Comparison of ENCODE assay signal across 9 mouse cellular contexts in genomic region chr4:133017597-133018262, GRCm38 (mm10). TPM values are rescaled to one million over a fixed set of nuclear protein-coding genes. Genes with fewer than 3 reads are reported as not detected.
DNase-seq lines count a peak whose midpoint lies in the region; ATAC-seq lines count a peak whose summit lies in the region.
"Had no signal": no experiment of that assay in that cellular context is flagged by ENCODE, and none has a peak within 500 bp of the region (broad histone marks: within the 10 kb centered on the region; RNA-seq: fewer than 3 reads in every experiment).

No protein-coding gene starts in this region.

- H3K27me3 ChIP-seq in kidney, embryonic 14.5 days (ENCODE audit: control insufficient read depth, insufficient read depth, low read length) = no peaks in the 10 kb centered on the region
- no peaks in the 10 kb centered on the region for H3K27me3 ChIP-seq in limb, embryonic 12.5 days

- peaks cover 90% of the 10 kb centered on the region for H3K4me1 ChIP-seq in kidney, embryonic 14.5 days (ENCODE audit: control insufficient read depth, insufficient read depth, low read length)
- peaks cover 98% of the 10 kb centered on the region for H3K4me1 ChIP-seq in limb, embryonic 12.5 days (replicated peaks)

- H3K4me2 ChIP-seq in kidney, embryonic 14.5 days (replicated peaks; ENCODE audit: low read depth, low read length) = no peak overlapping the region; the same call in 1 of the 2 replicates
- peak overlapping the region; percentile 35 for H3K4me2 ChIP-seq in limb, embryonic 12.5 days

- H3K4me3 ChIP-seq in kidney, embryonic 14.5 days (ENCODE audit: low read length) = no peak overlapping the region
- no peak overlapping the region for H3K4me3 ChIP-seq in limb, embryonic 12.5 days (replicated peaks)

- H3K9me3 ChIP-seq in kidney, embryonic 14.5 days (ENCODE audit: control insufficient read depth, low read length) = no peaks in the 10 kb centered on the region
- H3K9me3 ChIP-seq in limb, embryonic 12.5 days = no peaks in the 10 kb centered on the region

- H3K36me3 ChIP-seq in kidney, embryonic 14.5 days (ENCODE audit: control insufficient read depth, insufficient read depth, low read length) = peaks cover 6% of the 10 kb centered on the region; the same call in 1 of the 2 replicates
- H3K36me3 ChIP-seq in limb, embryonic 12.5 days = peaks cover 28% of the 10 kb centered on the region; the same call in 1 of the 2 replicates

- H3K27ac ChIP-seq in kidney, embryonic 14.5 days (ENCODE audit: low read depth, low read length) = no peak overlapping the region
- peak overlapping the region; percentile 13; the same call in 1 of the 2 replicates for H3K27ac ChIP-seq in limb, embryonic 12.5 days

- WGBS in kidney, embryonic 14.5 days = 50% methylated on average over 6 of the region's 6 CpGs
- WGBS in limb, embryonic 12.5 days = 49% methylated on average over 6 of the region's 6 CpGs

- H3K9ac ChIP-seq in kidney, embryonic 14.5 days (ENCODE audit: low read depth, low read length) = peak overlapping the region; percentile 40; the same call in 1 of the 2 replicates
- H3K9ac ChIP-seq in limb, embryonic 12.5 days (replicated peaks) = peak overlapping the region; percentile 42; the same call in 1 of the 2 replicates

- ATAC-seq in kidney, embryonic 14.5 days (ENCODE audit: low FRiP score, low TSS enrichment) = no peak
- ATAC-seq in limb, embryonic 12.5 days (ENCODE audit: insufficient number of reproducible peaks, insufficient read depth, low FRiP score, low TSS enrichment, low read depth) = no peak

- DNase-seq in kidney, adult 8-10 months = no peak
- peak; percentile 42 for DNase-seq in 416B (ENCODE audit: low read depth)
- DNase-seq in NIH3T3 (ENCODE audit: low read depth) = peak; percentile 57
- no peak for DNase-seq in adrenal gland, postnatal 4 days (ENCODE audit: low spot score in 2 of 2)
- DNase-seq in spleen, adult 12 weeks (ENCODE audit: low spot score) = no peak
- DNase-seq: gastrocnemius, postnatal 25 days; spleen, adult 18-20 months had no signal

RNA-seq across cellular contexts. Expression of gene Ahdc1, which starts 6.7 kb away (rescaled TPM):
- 11.3 and 12.1 TPM in 2 replicates for polyA plus RNA-seq in kidney, embryonic 14.5 days (2014; fragmentation: Nextera tagmentation; extraction: Ambion mirVana)
- 13.2 and 14.5 TPM in 2 replicates for polyA plus RNA-seq in limb, embryonic 12.5 days (2016; fragmentation: Nextera tagmentation; extraction: Ambion mirVana)
- total RNA-seq in adrenal gland, postnatal 4 days (2021) = 10 to 100 TPM; 92.5 to 98.7 TPM

RNA-seq across cellular contexts. Expression of gene Fgr, which starts 43.8 kb away (rescaled TPM):
- polyA plus RNA-seq in kidney, embryonic 14.5 days (2014; fragmentation: Nextera tagmentation; extraction: Ambion mirVana) = 0.23 and 0.45 TPM in 2 replicates
- 0.26 and 0.36 TPM in 2 replicates for polyA plus RNA-seq in limb, embryonic 12.5 days (2016; fragmentation: Nextera tagmentation; extraction: Ambion mirVana)
- 1 to 10 TPM; 1.2 to 1.5 TPM for total RNA-seq in adrenal gland, postnatal 4 days (2021)

Comparison
In these comparisons a context has a peak if more than half of its experiments do, and no peak if none do; other contexts are left out.
1. DNase-seq: peak in 416B (single experiment) and NIH3T3 (single experiment); none in kidney, adult 8-10 months (0 of 2), adrenal gland, postnatal 4 days (0 of 2) and spleen, adult 12 weeks (single experiment).